Mouse (Mus musculus) liver, embryonic 14.5 days (tissue): ENCODE results near the gene Olfr309.

ENCODE experiments used
- CTCF ChIP-seq: IDR thresholded peaks from 2 replicates; pipeline ENCODE4 v1.5.1; 2016; ENCODE audit warnings: antibody characterized with exemption, low read depth, control low read depth
- EP300 ChIP-seq: IDR thresholded peaks from 2 replicates; pipeline ENCODE4 v1.6.1; 2016; ENCODE audit warnings: antibody characterized with exemption, low read depth

DNA sequence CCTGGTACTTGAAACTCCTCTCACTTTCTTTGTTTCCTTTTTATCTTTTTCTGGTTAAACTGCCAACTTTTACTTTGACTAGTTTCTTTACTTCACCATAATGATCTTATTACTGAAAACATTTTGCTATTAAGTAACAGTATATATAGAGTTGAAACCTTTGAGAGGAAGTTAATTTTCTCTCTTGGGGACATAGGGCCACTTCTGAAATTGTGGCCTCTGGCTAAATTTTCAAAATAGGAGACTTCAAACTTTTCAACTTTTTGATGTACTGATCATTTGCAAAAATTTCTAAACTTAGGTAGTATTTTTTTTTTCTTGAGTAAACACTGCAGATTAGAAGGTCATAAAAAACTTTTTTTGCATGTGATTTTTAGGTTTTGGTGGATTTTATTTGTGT, 12.0 kb upstream of the Olfr309 start, which contains the start of gene Olfr308:
- TF ChIP-seq EP300 (no peak), CTCF (no peak)
